Mouse (Mus musculus) frontal cortex, postnatal 14 days (tissue): Measurements from ENCODE around the gene Hspa2.

Experiments
- DNase-seq, 2 experiments: peaks; one replicate each; pipeline ENCODE4 v3.0.0; 2022; ENCODE audit warnings: low spot score in 2 of 2

Hspa2 gene

GRCm38 (mm10) chr12:76403886-76404537 is at the start of gene Hspa2:
TSS of gene Hspa2 (plus strand) at chr12:76404176.
- DNase-seq = peak; percentile 99 to 100

GRCm38 (mm10) chr12:76360868-76361267 is 43.1 kb upstream of the Hspa2 start:
- DNase-seq = no peak

- no peak for DNase-seq
Measured at GRCm38 (mm10) chr12:76361405-76362302, 42.3 kb upstream of the Hspa2 start.

GRCm38 (mm10) chr12:76362303-76362676 is 41.7 kb upstream of the Hspa2 start:
- DNase-seq = no peak

- DNase-seq = no peak
Measured at GRCm38 (mm10) chr12:76366276-76366675, 37.7 kb upstream of the Hspa2 start.

GRCm38 (mm10) chr12:76367096-76367995 is 36.6 kb upstream of the Hspa2 start:
- DNase-seq = no peak

- DNase-seq = no peak
Measured at GRCm38 (mm10) chr12:76368201-76368789, 35.7 kb upstream of the Hspa2 start.

- no peak for DNase-seq
Measured at GRCm38 (mm10) chr12:76368790-76369205, 35.2 kb upstream of the Hspa2 start.

- DNase-seq = peak; percentile 80 to 83
Measured at GRCm38 (mm10) chr12:76369206-76369977, 34.6 kb upstream of the Hspa2 start, which contains the start of gene Zbtb25. TSS of gene Zbtb25 (minus strand) at chr12:76369602.

- DNase-seq = peak; percentile 66 to 73
Measured at GRCm38 (mm10) chr12:76369978-76370830, 33.8 kb upstream of the Hspa2 start, which contains the start of gene Zbtb1. TSS of gene Zbtb1 (plus strand) at chr12:76370266.

- DNase-seq = peak in 1 of 2 experiments; percentile 40
Measured at GRCm38 (mm10) chr12:76370831-76371571, 33.0 kb upstream of the Hspa2 start.

- DNase-seq = no peak
Measured at GRCm38 (mm10) chr12:76372046-76372445, 31.9 kb upstream of the Hspa2 start.

- DNase-seq = no peak
Measured at GRCm38 (mm10) chr12:76372881-76373818, 30.8 kb upstream of the Hspa2 start.

- no peak for DNase-seq
Measured at GRCm38 (mm10) chr12:76373991-76374390, 30.0 kb upstream of the Hspa2 start.

- DNase-seq = no peak
Measured at GRCm38 (mm10) chr12:76374911-76375310, 29.1 kb upstream of the Hspa2 start.

GRCm38 (mm10) chr12:76375506-76375905 is 28.5 kb upstream of the Hspa2 start:
- no peak for DNase-seq

GRCm38 (mm10) chr12:76376649-76377048 is 27.3 kb upstream of the Hspa2 start:
- DNase-seq = no peak

- DNase-seq = no peak
Measured at GRCm38 (mm10) chr12:76377059-76377458, 26.9 kb upstream of the Hspa2 start.
